Mouse (Mus musculus) v-Abl transformed pro-B cells (cell line): Measurements from ENCODE around the gene Dgkd.

Experiments
- in situ Hi-C, 2 experiments: fragments of 400-800 bp; cut with MboI; formaldehyde crosslinking; loops; one replicate each; pipeline ENCODE4 v1.15.1; 2025; ENCODE audit not compliant: unreplicated experiment in 2 of 2

The Dgkd gene

GRCm38 (mm10) chr1:87992716-87993115, 139.6 kb downstream of the Dgkd start:
- in situ Hi-C loops: loop anchor here in 1 of 2 experiments (25.0 kb wide), 1 partner anchor 1880 kb away; the partner anchor contains the start of gene Htr2b
